Mouse (Mus musculus): ENCODE measurements at regions not wholly inside any gene's neighbourhood (a gene's known extent, or its start where the extent isn't known, plus 50 kb on each side); places are given as distances from the start of the nearest gene placed in this dataset.

- no peaks in the 10 kb centered on the region for H3K27me3 ChIP-seq (ENCODE audit: control insufficient read depth, insufficient read depth, low read length)
- H3K4me3 ChIP-seq (ENCODE audit: control insufficient read depth in 1 of 2, insufficient read depth in 1 of 2, low read depth in 1 of 2, low read length in 2 of 2): no peak overlapping the region
- H3K9ac ChIP-seq (ENCODE audit: low read length): no peak overlapping the region
- peaks cover 0 to 4% of the 10 kb centered on the region in 2 experiments; a peak in 2 of 4 replicates for H3K4me1 ChIP-seq (ENCODE audit: control insufficient read depth in 2 of 2, insufficient read depth in 2 of 2, low read length in 2 of 2)
- H3K36me3 ChIP-seq (ENCODE audit: control insufficient read depth, insufficient read depth, low read length): no peaks in the 10 kb centered on the region
- no peak overlapping the region for H3K27ac ChIP-seq (replicated peaks in 1 of 2; ENCODE audit: control insufficient read depth in 1 of 2, insufficient read depth in 1 of 2, low read depth in 2 of 2, low read length in 2 of 2)
- H3K9me3 ChIP-seq (ENCODE audit: control insufficient read depth, low read length): no peaks in the 10 kb centered on the region
- ATAC-seq (ENCODE audit: insufficient number of reproducible peaks, insufficient read depth, low FRiP score, low read depth): no peak
- no peak overlapping the region for H3K4me2 ChIP-seq (ENCODE audit: low read length)
- 53% methylated on average over 2 of the region's 2 CpGs for WGBS
Measured at GRCm38 (mm10) chr1:81794771-81795170, 438.1 kb upstream of the Gm9747 start.

- H3K4me1 ChIP-seq (ENCODE audit: control insufficient read depth in 2 of 2, insufficient read depth in 2 of 2, low read length in 2 of 2): peaks cover 0 to 4% of the 10 kb centered on the region in 2 experiments; a peak in 2 of 4 replicates
- H3K4me2 ChIP-seq (ENCODE audit: low read length): no peak overlapping the region
- H3K9ac ChIP-seq (ENCODE audit: low read length): no peak overlapping the region
- ATAC-seq (ENCODE audit: insufficient number of reproducible peaks, insufficient read depth, low FRiP score, low read depth): no peak
- H3K27ac ChIP-seq (replicated peaks in 1 of 2; ENCODE audit: control insufficient read depth in 1 of 2, insufficient read depth in 1 of 2, low read depth in 2 of 2, low read length in 2 of 2): no peak overlapping the region
- WGBS: 82% methylated on average over 1 of the region's 1 CpGs
- no peaks in the 10 kb centered on the region for H3K36me3 ChIP-seq (ENCODE audit: control insufficient read depth, insufficient read depth, low read length)
- no peaks in the 10 kb centered on the region for H3K9me3 ChIP-seq (ENCODE audit: control insufficient read depth, low read length)
- no peaks in the 10 kb centered on the region for H3K27me3 ChIP-seq (ENCODE audit: control insufficient read depth, insufficient read depth, low read length)
- no peak overlapping the region for H3K4me3 ChIP-seq (ENCODE audit: control insufficient read depth in 1 of 2, insufficient read depth in 1 of 2, low read depth in 1 of 2, low read length in 2 of 2)
Measured at GRCm38 (mm10) chr1:81795399-81795798, 437.5 kb upstream of the Gm9747 start.

- H3K9ac ChIP-seq (ENCODE audit: low read length): no peak overlapping the region
- H3K4me1 ChIP-seq (ENCODE audit: control insufficient read depth in 2 of 2, insufficient read depth in 2 of 2, low read length in 2 of 2): no peaks in the 10 kb centered on the region
- no peak overlapping the region for H3K4me3 ChIP-seq (ENCODE audit: control insufficient read depth in 1 of 2, insufficient read depth in 1 of 2, low read depth in 1 of 2, low read length in 2 of 2)
- no peaks in the 10 kb centered on the region for H3K9me3 ChIP-seq (ENCODE audit: control insufficient read depth, low read length)
- H3K27ac ChIP-seq (replicated peaks in 1 of 2; ENCODE audit: control insufficient read depth in 1 of 2, insufficient read depth in 1 of 2, low read depth in 2 of 2, low read length in 2 of 2): no peak overlapping the region
- no peaks in the 10 kb centered on the region for H3K27me3 ChIP-seq (ENCODE audit: control insufficient read depth, insufficient read depth, low read length)
- H3K36me3 ChIP-seq (ENCODE audit: control insufficient read depth, insufficient read depth, low read length): no peaks in the 10 kb centered on the region
- ATAC-seq (ENCODE audit: insufficient number of reproducible peaks, insufficient read depth, low FRiP score, low read depth): no peak
- H3K4me2 ChIP-seq (ENCODE audit: low read length): no peak overlapping the region
Measured at GRCm38 (mm10) chr1:81811591-81811990, 421.3 kb upstream of the Gm9747 start.

- Histone ChIP-seq H3K27me3 (ENCODE audit: control insufficient read depth, insufficient read depth, low read length) (no peaks in the 10 kb centered on the region), H3K9me3 (ENCODE audit: control insufficient read depth, low read length) (0 out of 2 replicates have a peak, but pooled peaks cover 5% of the 10 kb centered on the region), H3K4me2 (ENCODE audit: low read length) (no peak overlapping the region), H3K9ac (ENCODE audit: low read length) (no peak overlapping the region), H3K36me3 (ENCODE audit: control insufficient read depth, insufficient read depth, low read length) (no peaks in the 10 kb centered on the region), H3K4me1 (ENCODE audit: control insufficient read depth in 2 of 2, insufficient read depth in 2 of 2, low read length in 2 of 2) (no peaks in the 10 kb centered on the region), H3K27ac (replicated peaks in 1 of 2; ENCODE audit: control insufficient read depth in 1 of 2, insufficient read depth in 1 of 2, low read depth in 2 of 2, low read length in 2 of 2) (no peak overlapping the region), H3K4me3 (ENCODE audit: control insufficient read depth in 1 of 2, insufficient read depth in 1 of 2, low read depth in 1 of 2, low read length in 2 of 2) (no peak overlapping the region)
- ATAC-seq (ENCODE audit: insufficient number of reproducible peaks, insufficient read depth, low FRiP score, low read depth): no peak
Measured at GRCm38 (mm10) chr1:81818884-81819283, 414.0 kb upstream of the Gm9747 start.

GRCm38 (mm10) chr1:81841966-81842365 lies 390.9 kb upstream of the Gm9747 start:
- H3K27ac ChIP-seq (replicated peaks in 1 of 2; ENCODE audit: control insufficient read depth in 1 of 2, insufficient read depth in 1 of 2, low read depth in 2 of 2, low read length in 2 of 2): no peak overlapping the region
- no peaks in the 10 kb centered on the region for H3K4me1 ChIP-seq (ENCODE audit: control insufficient read depth in 2 of 2, insufficient read depth in 2 of 2, low read length in 2 of 2)
- no peaks in the 10 kb centered on the region for H3K9me3 ChIP-seq (ENCODE audit: control insufficient read depth, low read length)
- 73% methylated on average over 3 of the region's 3 CpGs for WGBS
- H3K4me2 ChIP-seq (ENCODE audit: low read length): no peak overlapping the region
- H3K27me3 ChIP-seq (ENCODE audit: control insufficient read depth, insufficient read depth, low read length): no peaks in the 10 kb centered on the region
- no peak overlapping the region for H3K9ac ChIP-seq (ENCODE audit: low read length)
- H3K4me3 ChIP-seq (ENCODE audit: control insufficient read depth in 1 of 2, insufficient read depth in 1 of 2, low read depth in 1 of 2, low read length in 2 of 2): no peak overlapping the region
- ATAC-seq (ENCODE audit: insufficient number of reproducible peaks, insufficient read depth, low FRiP score, low read depth): no peak
- H3K36me3 ChIP-seq (ENCODE audit: control insufficient read depth, insufficient read depth, low read length): no peaks in the 10 kb centered on the region

GRCm38 (mm10) chr1:81850462-81851144 lies 382.3 kb upstream of the Gm9747 start:
- no peaks in the 10 kb centered on the region for H3K27me3 ChIP-seq (ENCODE audit: control insufficient read depth, insufficient read depth, low read length)
- no peak overlapping the region for H3K4me3 ChIP-seq (ENCODE audit: control insufficient read depth in 1 of 2, insufficient read depth in 1 of 2, low read depth in 1 of 2, low read length in 2 of 2)
- H3K4me2 ChIP-seq (ENCODE audit: low read length): no peak overlapping the region
- H3K9ac ChIP-seq (ENCODE audit: low read length): no peak overlapping the region
- no peaks in the 10 kb centered on the region for H3K36me3 ChIP-seq (ENCODE audit: control insufficient read depth, insufficient read depth, low read length)
- H3K9me3 ChIP-seq (ENCODE audit: control insufficient read depth, low read length): no peaks in the 10 kb centered on the region
- H3K4me1 ChIP-seq (ENCODE audit: control insufficient read depth in 2 of 2, insufficient read depth in 2 of 2, low read length in 2 of 2): no peaks in the 10 kb centered on the region; a peak in 1 of 4 replicates
- H3K27ac ChIP-seq (replicated peaks in 1 of 2; ENCODE audit: control insufficient read depth in 1 of 2, insufficient read depth in 1 of 2, low read depth in 2 of 2, low read length in 2 of 2): no peak overlapping the region
- no peak for ATAC-seq (ENCODE audit: insufficient number of reproducible peaks, insufficient read depth, low FRiP score, low read depth)
- WGBS: 87% methylated on average over 6 of the region's 6 CpGs

- Histone ChIP-seq H3K4me2 (ENCODE audit: low read length) (no peak overlapping the region), H3K4me1 (ENCODE audit: control insufficient read depth in 2 of 2, insufficient read depth in 2 of 2, low read length in 2 of 2) (peaks cover 0 to 14% of the 10 kb centered on the region in 2 experiments; a peak in 3 of 4 replicates), H3K27me3 (ENCODE audit: control insufficient read depth, insufficient read depth, low read length) (no peaks in the 10 kb centered on the region), H3K9ac (ENCODE audit: low read length) (no peak overlapping the region), H3K9me3 (ENCODE audit: control insufficient read depth, low read length) (no peaks in the 10 kb centered on the region), H3K27ac (replicated peaks in 1 of 2; ENCODE audit: control insufficient read depth in 1 of 2, insufficient read depth in 1 of 2, low read depth in 2 of 2, low read length in 2 of 2) (peak overlapping the region in 1 of 2 experiments; percentile 55; a peak in 2 of 4 replicates), H3K36me3 (ENCODE audit: control insufficient read depth, insufficient read depth, low read length) (no peaks in the 10 kb centered on the region), H3K4me3 (ENCODE audit: control insufficient read depth in 1 of 2, insufficient read depth in 1 of 2, low read depth in 1 of 2, low read length in 2 of 2) (no peak overlapping the region)
- no peak for ATAC-seq (ENCODE audit: insufficient number of reproducible peaks, insufficient read depth, low FRiP score, low read depth)
- WGBS: 22% methylated on average over 2 of the region's 2 CpGs
Measured at GRCm38 (mm10) chr1:81859464-81859863, 373.4 kb upstream of the Gm9747 start.

- H3K4me1 ChIP-seq (ENCODE audit: control insufficient read depth in 2 of 2, insufficient read depth in 2 of 2, low read length in 2 of 2): peaks cover 0 to under 1% of the 10 kb centered on the region in 2 experiments; a peak in 1 of 4 replicates
- WGBS: 72% methylated on average over 3 of the region's 3 CpGs
- ATAC-seq (ENCODE audit: insufficient number of reproducible peaks, insufficient read depth, low FRiP score, low read depth): no peak
Measured at GRCm38 (mm10) chr1:81864571-81864970, 368.3 kb upstream of the Gm9747 start.

More at GRCm38 (mm10) chr1:81864571-81864970, 368.3 kb upstream of the Gm9747 start:
- H3K9me3 ChIP-seq (ENCODE audit: control insufficient read depth, low read length): no peaks in the 10 kb centered on the region
- H3K36me3 ChIP-seq (ENCODE audit: control insufficient read depth, insufficient read depth, low read length): no peaks in the 10 kb centered on the region
- H3K9ac ChIP-seq (ENCODE audit: low read length): no peak overlapping the region
- H3K27ac ChIP-seq (replicated peaks in 1 of 2; ENCODE audit: control insufficient read depth in 1 of 2, insufficient read depth in 1 of 2, low read depth in 2 of 2, low read length in 2 of 2): no peak overlapping the region
- no peak overlapping the region for H3K4me3 ChIP-seq (ENCODE audit: control insufficient read depth in 1 of 2, insufficient read depth in 1 of 2, low read depth in 1 of 2, low read length in 2 of 2)
- no peak overlapping the region for H3K4me2 ChIP-seq (ENCODE audit: low read length)
- no peaks in the 10 kb centered on the region for H3K27me3 ChIP-seq (ENCODE audit: control insufficient read depth, insufficient read depth, low read length)

Data from heart, embryonic 14.5 days (tissue).